9 mouse cellular contexts compared by ENCODE assay signal in genomic region chr12:17770538-17770937, GRCm38 (mm10).
DNase-seq lines count a peak whose midpoint lies in the region; ATAC-seq and TF ChIP-seq lines count a peak whose summit lies in the region.
"Had no signal": no experiment of that assay in that cellular context is flagged by ENCODE, and none has a peak within 500 bp of the region (broad histone marks: within the 10 kb centered on the region; RNA-seq: fewer than 3 reads in every experiment).

No protein-coding gene starts in this region.

- no peaks in the 10 kb centered on the region for H3K9me3 ChIP-seq in midbrain, embryonic 15.5 days
- no peaks in the 10 kb centered on the region for H3K9me3 ChIP-seq in midbrain, embryonic 10.5 days (replicated peaks)
- no peaks in the 10 kb centered on the region for H3K9me3 ChIP-seq in lung, embryonic 14.5 days (ENCODE audit: low read depth, low read length)
- no peaks in the 10 kb centered on the region for H3K9me3 ChIP-seq in forebrain, embryonic 16.5 days (ENCODE audit: control insufficient read depth, low read length)

- WGBS in heart, adult 2 months, result 46% methylated on average over 2 of the region's 2 CpGs
- WGBS in midbrain, embryonic 15.5 days, result 36% methylated on average over 2 of the region's 2 CpGs
- 60% methylated on average over 2 of the region's 2 CpGs for WGBS in midbrain, embryonic 10.5 days
- WGBS in lung, embryonic 14.5 days, result 42% methylated on average over 2 of the region's 2 CpGs
- 34% methylated on average over 2 of the region's 2 CpGs for WGBS in forebrain, embryonic 16.5 days

- H3K4me1 ChIP-seq in heart, adult 2 months (ENCODE audit: control insufficient read depth, insufficient read depth, low read length), result peaks cover 34% of the 10 kb centered on the region
- H3K4me1 ChIP-seq in midbrain, embryonic 15.5 days, result no peaks in the 10 kb centered on the region
- no peaks in the 10 kb centered on the region for H3K4me1 ChIP-seq in midbrain, embryonic 10.5 days
- H3K4me1 ChIP-seq in lung, embryonic 14.5 days (ENCODE audit: insufficient read depth), result no peaks in the 10 kb centered on the region
- H3K4me1 ChIP-seq in forebrain, embryonic 16.5 days (replicated peaks; ENCODE audit: control insufficient read depth, insufficient read depth, low read length), result no peaks in the 10 kb centered on the region

- peak; percentile 64; the same call in 1 of the 2 replicates for TF ChIP-seq EP300 in heart, adult 2 months (IDR thresholded peaks at IDR 0.05; ENCODE audit: insufficient read depth, low read depth, low read length)

- 0 out of 2 replicates have a peak, but pooled peaks have one; percentile 30 for ATAC-seq in midbrain, embryonic 15.5 days (replicated peaks)
- ATAC-seq in lung, embryonic 14.5 days (ENCODE audit: insufficient read depth), result peak; percentile 54; the same call in 1 of the 2 replicates
- no peak for ATAC-seq in forebrain, embryonic 16.5 days

- intact Hi-C loops in heart, adult 2 months (cut with DNase I), result loop anchor here (5.0 kb wide), 1 partner anchor 33 kb away; no protein-coding TSS in a partner anchor
- intact Hi-C loops in heart, postnatal 14 days (cut with DNase I), result no loop called here

- TF ChIP-seq CTCF in heart, adult 2 months (IDR thresholded peaks at IDR 0.05), result no peak
- no peak for TF ChIP-seq CTCF in lung, embryonic 14.5 days (IDR thresholded peaks at IDR 0.05; ENCODE audit: low read depth)

- no peak overlapping the region for H3K4me3 ChIP-seq in heart, adult 2 months
- no peak overlapping the region for H3K4me3 ChIP-seq in midbrain, embryonic 15.5 days
- no peak overlapping the region for H3K4me3 ChIP-seq in midbrain, embryonic 10.5 days
- no peak overlapping the region for H3K4me3 ChIP-seq in lung, embryonic 14.5 days (ENCODE audit: low read depth, low read length)
- H3K4me3 ChIP-seq in forebrain, embryonic 16.5 days (replicated peaks; ENCODE audit: low read length), result no peak overlapping the region

- peak overlapping the region; percentile 65 for H3K27ac ChIP-seq in heart, adult 2 months
- no peak overlapping the region for H3K27ac ChIP-seq in midbrain, embryonic 15.5 days
- H3K27ac ChIP-seq in midbrain, embryonic 10.5 days (replicated peaks), result no peak overlapping the region
- no peak overlapping the region for H3K27ac ChIP-seq in lung, embryonic 14.5 days (ENCODE audit: low read depth)
- H3K27ac ChIP-seq in forebrain, embryonic 16.5 days (ENCODE audit: low read length), result no peak overlapping the region

- H3K79me2 ChIP-seq in heart, adult 2 months (replicated peaks; ENCODE audit: control insufficient read depth, insufficient read depth, low read length), result no peaks in the 10 kb centered on the region

- peaks cover 11% of the 10 kb centered on the region for H3K36me3 ChIP-seq in heart, adult 2 months (ENCODE audit: control insufficient read depth, insufficient read depth, low read length)
- no peaks in the 10 kb centered on the region for H3K36me3 ChIP-seq in midbrain, embryonic 15.5 days (replicated peaks)
- H3K36me3 ChIP-seq in midbrain, embryonic 10.5 days, result no peaks in the 10 kb centered on the region
- no peaks in the 10 kb centered on the region for H3K36me3 ChIP-seq in lung, embryonic 14.5 days (ENCODE audit: insufficient read depth)
- H3K36me3 ChIP-seq in forebrain, embryonic 16.5 days (ENCODE audit: control insufficient read depth, insufficient read depth), result no peaks in the 10 kb centered on the region

- no peak overlapping the region for H3K4me2 ChIP-seq in midbrain, embryonic 15.5 days
- H3K4me2 ChIP-seq in lung, embryonic 14.5 days, result no peak overlapping the region
- H3K4me2 ChIP-seq in forebrain, embryonic 16.5 days (ENCODE audit: low read length), result no peak overlapping the region

- H3K9ac ChIP-seq in heart, adult 2 months (ENCODE audit: low read depth, low read length), result no peak overlapping the region
- no peak overlapping the region for H3K9ac ChIP-seq in midbrain, embryonic 15.5 days
- H3K9ac ChIP-seq in lung, embryonic 14.5 days, result no peak overlapping the region
- no peak overlapping the region for H3K9ac ChIP-seq in forebrain, embryonic 16.5 days (replicated peaks; ENCODE audit: low read depth, low read length)

- TF ChIP-seq POLR2A in heart, adult 2 months (IDR thresholded peaks at IDR 0.05; ENCODE audit: insufficient read depth, low read depth, low read length), result no peak

- DNase-seq in heart, adult 2 months, result peak in 1 of 2 experiments; percentile 31
- no peak for DNase-seq in heart, postnatal 14 days
- no peak for DNase-seq in midbrain, embryonic 10.5 days (ENCODE audit: low spot score)
- peak; percentile 43 for DNase-seq in lung, embryonic 14.5 days
- peak; percentile 39 for DNase-seq in skeletal muscle tissue, adult 2 months (ENCODE audit: low read depth, low spot score)
- DNase-seq in natural killer cell, adult 2 months (ENCODE audit: low spot score in 2 of 2), result no peak

- H3K27me3 ChIP-seq in heart, adult 2 months (ENCODE audit: control insufficient read depth, insufficient read depth, low read length), result no peaks in the 10 kb centered on the region
- no peaks in the 10 kb centered on the region for H3K27me3 ChIP-seq in midbrain, embryonic 15.5 days (replicated peaks)
- no peaks in the 10 kb centered on the region for H3K27me3 ChIP-seq in midbrain, embryonic 10.5 days (ENCODE audit: low read depth, poor library complexity, severe bottlenecking)
- H3K27me3 ChIP-seq in lung, embryonic 14.5 days (ENCODE audit: insufficient read depth, low read length), result no peaks in the 10 kb centered on the region
- no peaks in the 10 kb centered on the region for H3K27me3 ChIP-seq in forebrain, embryonic 16.5 days (replicated peaks; ENCODE audit: control insufficient read depth, insufficient read depth, low read length)
- H3K27me3 ChIP-seq: CH12.LX had no signal

Comparison
In these comparisons a context has a peak if more than half of its experiments do, and no peak if none do; other contexts are left out.
1. DNase-seq: peak in lung, embryonic 14.5 days (single experiment) and skeletal muscle tissue, adult 2 months (single experiment); none in heart, postnatal 14 days (0 of 2), midbrain, embryonic 10.5 days (single experiment) and natural killer cell, adult 2 months (0 of 2).